Mouse (Mus musculus) kidney, postnatal 36 days (tissue): ENCODE measurements at regions not wholly inside any gene's neighbourhood (a gene's known extent, or its start where the extent isn't known, plus 50 kb on each side); places are given as distances from the start of the nearest gene placed in this dataset.

Experiments used
- DNase-seq, 2 experiments: peaks; one replicate each; pipeline ENCODE4 v3.0.0; 2021 to 2022; ENCODE audit warnings: mixed read lengths in 2 of 2

DNA sequence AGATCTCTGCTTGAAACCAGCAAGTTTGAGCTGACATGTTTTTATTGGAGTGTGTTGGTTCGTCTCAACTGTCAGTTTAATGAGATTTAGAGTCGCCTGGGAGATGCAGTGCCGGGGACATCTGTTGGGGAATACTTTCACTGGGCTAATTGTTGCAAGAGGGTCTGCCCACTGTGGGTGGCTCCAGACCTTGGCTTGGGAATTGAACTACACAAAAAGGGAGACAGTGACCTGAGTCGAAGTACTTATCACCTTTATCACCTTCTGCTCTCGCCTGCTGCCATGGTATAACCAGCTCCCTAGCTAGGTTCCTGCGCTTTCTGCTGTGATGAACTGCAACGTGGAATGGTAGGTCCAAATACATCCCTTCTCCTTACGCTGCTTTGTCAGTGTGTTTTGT, 321.2 kb upstream of the Adgrl2 start:
- DNase-seq: no peak

DNA sequence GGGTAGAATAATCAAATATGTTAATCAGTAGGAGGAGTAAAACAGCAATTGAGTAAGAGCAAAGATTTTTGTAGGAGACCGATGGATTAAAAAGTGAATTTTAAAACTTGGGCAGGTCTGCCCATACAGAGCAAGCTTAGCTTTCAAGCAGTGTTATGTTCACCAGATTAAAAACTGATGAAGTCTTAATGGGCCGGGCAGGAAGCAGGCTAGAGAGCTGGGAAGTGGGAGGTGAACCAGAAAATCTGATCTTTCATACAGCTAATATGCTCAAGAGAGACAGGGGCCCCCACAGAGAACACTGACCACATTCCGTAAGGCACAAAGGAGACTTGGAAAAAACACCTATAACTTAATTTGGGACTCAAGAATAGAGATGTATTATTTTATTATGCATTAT, 316.4 kb upstream of the Adgrl2 start:
- no peak for DNase-seq

DNA sequence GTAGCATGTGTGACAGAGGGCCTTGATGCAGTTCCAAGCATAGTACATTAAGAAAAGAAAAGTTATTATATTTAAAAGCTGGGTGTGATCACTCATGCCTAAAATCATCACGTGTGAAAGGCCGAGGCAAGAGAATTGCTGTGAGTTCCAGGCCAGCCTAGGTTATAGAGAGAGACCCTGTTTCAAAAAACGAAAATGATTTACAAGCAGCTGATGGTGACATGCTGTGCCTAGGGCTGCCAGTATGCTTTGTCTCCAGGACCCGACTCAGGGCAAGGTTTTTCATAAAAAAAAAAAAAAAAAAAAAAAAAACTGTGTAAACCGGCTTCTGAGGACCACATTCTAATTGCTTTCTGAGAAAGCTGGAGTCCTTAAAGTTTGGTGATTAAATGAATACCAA, 315.9 kb upstream of the Adgrl2 start:
- no peak for DNase-seq

DNA sequence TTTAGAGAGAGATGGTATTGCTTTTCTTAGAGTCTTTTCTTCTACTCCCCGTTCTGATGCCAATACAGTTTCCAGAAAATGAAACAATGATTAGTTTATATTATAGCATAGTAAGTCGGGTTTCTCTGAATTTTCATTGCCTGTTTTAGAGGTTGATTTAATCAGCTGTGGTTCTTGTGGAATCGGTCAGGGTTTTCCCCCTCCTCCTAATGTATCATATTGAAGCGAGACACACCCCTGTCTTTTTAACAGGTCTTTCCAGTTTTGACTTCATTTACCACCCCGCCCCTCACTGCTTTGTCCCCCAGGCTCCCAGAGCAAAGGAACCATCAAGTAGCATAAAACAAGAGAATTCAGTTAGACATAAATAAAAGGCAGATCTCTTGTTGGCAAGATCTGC, 315.1 kb upstream of the Adgrl2 start:
- DNase-seq: no peak

DNA sequence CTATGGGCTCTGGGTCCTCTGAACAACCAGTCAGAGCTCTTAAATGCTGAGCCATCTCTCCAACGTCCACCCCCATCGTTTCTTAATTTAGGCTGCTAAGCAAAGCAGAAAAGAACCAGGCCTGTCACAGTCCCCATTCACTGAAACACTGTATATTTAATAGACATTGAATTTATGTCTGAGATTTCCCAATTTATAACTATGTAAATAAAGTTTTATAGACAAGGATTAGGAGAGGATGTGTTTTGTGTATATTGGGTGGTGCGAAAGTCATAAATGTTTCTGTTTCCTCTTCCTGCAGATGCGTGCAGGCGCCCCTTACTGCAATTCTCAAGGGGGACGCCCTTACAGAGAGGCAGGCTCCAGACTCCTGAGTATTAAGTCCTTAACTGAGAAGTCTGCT, 314.7 kb upstream of the Adgrl2 start:
- DNase-seq: no peak

DNA sequence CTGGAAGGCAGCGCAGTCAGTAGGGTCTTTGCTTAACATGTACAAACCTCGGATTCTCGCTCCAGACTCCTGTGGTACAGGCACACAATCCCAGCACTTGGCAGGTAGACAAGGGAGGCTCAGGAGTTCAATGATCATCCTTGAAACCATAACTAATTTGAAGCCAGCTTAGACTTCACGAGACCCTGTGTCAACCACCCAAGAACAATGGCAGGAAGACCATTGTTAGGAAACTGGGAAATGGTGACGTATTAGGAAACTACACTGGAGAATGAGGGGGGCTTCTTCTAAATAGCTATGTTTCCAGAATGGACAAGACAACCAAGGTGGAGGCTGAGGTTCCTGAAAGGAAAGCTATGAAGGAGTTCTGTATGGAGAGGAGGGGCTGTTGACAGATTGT, 313.1 kb upstream of the Adgrl2 start:
- peak in 1 of 2 experiments; percentile 12 for DNase-seq

DNA sequence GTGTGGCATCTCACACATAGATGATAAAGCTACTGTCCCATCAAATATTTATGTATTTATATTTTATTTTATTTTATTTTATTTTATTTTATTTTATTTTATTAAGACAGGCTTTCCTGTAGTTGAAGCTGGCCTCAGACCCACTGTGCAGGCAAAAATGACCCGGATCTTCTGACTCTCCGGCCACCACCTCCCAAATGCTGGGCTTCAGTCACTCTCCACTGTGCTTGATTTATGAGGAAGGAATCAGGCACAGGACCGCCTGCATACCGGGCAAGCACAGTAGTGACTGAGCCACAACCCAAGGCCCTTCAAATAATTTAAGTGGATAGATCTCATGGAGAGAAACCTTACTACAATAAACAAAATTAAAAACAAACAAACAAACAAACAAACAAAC, 309.6 kb upstream of the Adgrl2 start:
- no peak for DNase-seq

DNA sequence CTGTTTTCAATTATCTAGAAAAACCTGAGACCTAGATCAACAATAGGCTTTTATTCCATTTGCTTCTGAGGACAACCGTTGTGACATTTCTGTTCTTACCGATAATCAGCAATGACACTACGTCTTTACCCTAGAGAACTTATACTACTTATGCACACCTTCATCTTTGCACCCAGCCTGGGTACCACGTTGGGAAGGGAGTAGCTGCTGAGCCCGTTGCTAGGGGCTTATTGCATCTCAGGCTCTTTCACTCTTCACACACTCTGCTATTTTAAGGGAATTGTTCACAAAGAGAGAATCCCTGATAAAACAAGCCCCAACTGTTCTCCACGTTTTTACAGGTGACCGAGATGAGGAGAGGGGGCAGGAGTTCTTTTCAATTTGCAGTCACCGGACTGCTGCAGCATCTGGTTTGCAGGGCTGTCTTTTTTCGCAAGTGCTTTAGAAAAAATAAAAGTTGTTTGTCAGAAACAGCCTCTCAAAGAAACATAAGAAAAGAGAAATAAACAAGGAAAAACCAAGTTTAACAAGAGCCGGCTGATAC, 306.1 kb upstream of the Adgrl2 start:
- DNase-seq: no peak

DNA sequence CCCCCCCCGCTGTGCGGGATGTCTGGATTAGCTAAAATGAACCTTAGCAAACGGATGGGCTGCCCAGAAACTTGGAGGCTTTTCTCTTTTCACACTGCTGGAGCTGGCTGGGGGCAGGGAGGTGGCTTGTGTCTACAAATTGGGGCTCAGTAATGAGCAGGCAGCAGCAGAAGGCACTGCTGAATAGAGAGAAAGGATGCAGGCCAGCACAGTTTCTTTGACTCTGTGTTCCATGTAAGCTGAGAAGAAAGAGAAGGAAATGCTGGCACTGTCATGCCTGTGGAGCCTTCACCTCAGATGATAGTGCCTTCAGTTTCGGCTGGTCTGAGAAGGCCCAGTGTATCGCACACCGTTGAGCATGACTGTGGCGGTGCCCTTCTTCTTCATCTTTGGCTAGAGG, 305.6 kb upstream of the Adgrl2 start:
- DNase-seq: no peak

DNA sequence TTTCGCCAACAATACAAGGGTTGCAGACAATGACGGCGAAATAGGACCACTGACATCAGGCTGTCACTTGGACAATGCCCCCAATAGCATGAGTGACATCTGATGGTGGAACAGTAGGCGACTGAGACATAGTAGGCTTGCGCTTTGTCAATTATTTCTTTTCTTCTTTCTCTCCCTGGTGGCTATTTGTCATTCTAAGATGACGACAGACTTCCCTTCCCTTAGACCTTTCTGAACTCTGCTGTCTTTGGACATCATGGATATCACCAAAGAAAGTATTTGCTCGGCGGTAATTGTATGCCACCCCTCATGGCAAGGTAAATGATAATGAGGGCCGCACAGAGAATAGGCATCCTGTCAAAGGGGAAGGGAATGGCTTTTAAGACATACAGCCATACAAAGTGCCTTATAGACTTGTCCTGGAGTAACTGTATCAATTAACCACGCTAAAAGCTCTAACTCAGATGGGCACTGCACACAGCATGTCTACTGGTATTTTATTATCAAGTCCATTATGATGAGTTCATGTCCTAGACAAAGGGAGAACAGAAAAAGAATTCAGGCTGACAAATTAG, 305.0 kb upstream of the Adgrl2 start:
- DNase-seq: no peak

DNA sequence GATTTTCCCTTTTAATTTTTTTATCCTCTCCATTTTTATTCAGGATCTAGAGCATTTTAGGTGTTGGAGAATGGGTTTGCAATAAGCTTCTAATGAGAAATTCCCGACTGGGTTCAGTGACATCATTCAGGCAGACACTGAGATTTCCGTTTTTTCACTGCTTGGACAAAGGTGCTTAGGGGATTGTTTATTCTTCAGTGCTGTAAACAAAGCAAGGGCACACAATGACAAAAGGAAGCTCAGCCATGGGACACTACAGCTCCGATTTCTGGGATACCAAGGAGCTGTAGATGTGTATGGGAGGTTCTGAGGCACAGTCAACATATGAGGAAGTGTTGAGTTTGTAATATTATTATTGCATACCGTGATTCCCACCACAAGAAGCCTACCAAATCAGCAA, 304.1 kb upstream of the Adgrl2 start:
- DNase-seq: no peak

DNA sequence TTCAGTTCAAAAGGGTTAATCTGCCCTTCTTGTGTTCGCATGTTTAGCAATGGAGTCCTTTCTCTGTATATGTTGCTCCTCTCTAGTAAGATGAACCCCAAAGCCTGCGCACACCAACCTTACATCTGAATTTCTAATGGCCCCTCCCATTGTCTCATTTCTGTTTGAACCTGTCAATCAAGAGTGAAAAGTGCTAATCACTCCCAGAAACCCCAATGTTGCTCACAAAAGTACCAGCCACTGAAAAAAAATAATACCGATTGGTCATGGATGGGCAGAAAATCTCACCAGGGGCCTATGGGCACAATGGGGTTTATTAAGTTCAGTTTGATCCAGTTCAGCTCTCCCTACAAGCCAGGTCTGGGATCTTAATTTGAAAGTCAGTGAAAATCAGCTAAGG, 302.1 kb upstream of the Adgrl2 start:
- no peak for DNase-seq

DNA sequence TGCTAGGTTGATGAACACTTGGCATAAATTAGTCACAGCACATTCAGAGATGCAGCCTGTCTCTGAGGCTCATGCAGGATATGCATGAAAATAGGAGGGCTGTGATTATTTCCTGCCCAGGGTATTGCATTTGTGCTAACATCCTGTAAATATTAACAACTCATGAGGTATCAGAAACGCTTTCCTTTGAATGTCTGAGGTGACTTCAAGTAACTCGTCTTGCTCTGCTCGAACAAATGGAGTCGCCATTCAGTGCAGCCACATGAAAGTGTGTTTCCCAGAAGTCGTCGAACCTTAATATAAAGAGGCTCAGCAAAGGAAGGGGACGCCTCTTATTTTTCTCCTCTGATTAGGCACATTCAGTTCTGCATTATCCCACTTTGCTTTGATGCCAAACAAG, 301.1 kb upstream of the Adgrl2 start:
- DNase-seq: no peak

DNA sequence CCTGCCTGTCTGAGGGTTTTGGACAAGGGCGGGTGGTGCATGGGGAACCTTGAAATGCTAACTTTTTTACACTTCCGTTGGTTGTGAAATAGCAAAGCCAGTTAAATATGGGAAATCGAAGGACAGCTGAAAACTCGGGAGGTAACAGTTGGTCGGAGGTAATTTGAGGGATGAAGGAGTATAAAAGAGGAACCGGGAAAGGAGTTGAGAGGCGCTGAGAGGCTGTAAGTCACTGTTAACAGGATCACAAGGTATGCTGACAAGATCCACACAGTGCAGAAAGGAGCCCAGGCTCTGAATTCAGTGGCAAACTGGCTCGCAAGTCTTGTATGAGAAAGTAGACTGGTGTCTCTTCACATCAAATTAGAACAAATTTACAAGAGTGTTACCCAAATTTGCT, 299.9 kb upstream of the Adgrl2 start:
- no peak for DNase-seq

DNA sequence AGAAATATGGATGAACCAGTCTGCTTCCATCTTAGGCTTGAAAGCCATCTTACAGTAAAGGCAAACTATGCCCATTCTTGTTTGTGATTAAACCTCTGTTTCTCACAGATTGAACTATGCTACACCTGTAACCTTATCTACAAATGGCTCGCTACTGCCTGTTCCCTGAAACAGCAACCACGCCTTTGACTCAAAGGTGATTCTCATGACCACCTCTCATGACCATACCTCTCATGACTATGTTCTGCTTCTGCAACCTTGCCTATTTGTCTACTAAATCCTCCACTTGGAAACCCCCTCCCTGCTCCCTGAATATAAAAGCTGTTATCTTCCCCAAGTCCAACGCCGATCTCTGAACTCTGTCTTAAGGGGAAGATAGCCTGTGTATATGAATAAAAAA, 296.7 kb upstream of the Adgrl2 start:
- DNase-seq: no peak

DNA sequence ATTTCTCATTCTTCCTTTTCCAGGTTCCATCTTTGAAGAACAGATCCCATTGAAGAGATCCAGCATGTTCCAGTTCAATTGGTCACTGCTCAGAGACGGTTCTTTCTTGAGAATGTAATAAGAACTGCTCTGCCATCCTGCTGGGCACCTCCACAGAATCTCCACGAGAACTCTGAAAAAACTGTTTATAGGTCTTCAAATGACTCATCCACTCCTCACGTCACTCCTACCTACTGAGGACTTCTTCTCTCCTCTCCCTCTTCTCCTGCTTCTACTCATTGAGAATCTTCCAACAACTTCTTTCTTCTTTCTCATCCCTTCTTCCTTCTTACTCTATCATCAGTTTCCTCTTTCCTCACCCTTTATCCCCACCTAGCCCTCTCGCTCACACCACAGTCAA, 294.6 kb upstream of the Adgrl2 start:
- DNase-seq: no peak

DNA sequence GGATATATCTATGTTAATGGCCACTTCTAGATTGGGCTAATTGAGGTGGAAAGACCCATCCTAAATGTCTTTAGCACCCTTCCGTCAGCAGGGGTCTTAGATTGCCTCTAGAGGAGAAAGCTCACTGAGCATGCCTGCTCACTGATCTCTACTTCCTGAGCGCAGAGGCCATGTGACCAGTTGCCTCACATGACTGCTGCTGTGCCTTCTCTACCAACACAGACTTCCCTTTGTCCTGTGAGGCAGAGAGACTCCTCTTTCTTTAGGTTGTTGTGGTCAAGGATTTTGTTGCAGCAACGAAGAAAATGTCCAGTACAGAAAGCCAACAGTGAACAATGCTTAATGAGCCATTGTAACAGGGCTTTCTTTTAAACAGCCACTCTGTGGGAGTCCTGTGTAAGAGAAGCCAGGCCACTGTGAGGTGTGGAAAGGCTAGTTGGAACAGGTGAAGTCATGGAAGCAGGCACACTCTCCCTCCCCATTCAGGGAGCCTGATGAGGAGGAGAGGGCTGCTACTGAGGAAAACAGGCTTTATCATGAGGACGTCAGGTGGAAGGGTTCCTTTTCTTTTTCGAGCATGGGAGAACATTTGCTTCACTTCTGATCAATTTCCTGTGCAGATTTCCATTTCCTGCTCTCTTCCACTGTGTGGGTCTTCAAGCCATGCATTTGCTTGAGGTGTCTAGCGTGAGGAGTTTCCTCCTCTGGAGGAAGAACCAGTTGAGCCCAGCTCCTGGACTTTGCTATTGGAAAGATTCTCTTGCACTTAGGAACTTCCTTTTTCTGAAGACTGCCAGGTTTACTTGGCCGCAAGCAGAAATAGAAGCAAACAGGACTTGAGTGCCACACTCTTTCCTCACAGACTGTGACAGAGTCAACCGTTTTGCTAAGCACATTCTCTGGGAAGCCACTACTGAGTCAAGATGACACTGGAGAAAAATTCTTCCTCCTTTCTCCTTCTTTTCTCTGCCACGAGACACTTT, 290.7 kb upstream of the Adgrl2 start:
- no peak for DNase-seq

DNA sequence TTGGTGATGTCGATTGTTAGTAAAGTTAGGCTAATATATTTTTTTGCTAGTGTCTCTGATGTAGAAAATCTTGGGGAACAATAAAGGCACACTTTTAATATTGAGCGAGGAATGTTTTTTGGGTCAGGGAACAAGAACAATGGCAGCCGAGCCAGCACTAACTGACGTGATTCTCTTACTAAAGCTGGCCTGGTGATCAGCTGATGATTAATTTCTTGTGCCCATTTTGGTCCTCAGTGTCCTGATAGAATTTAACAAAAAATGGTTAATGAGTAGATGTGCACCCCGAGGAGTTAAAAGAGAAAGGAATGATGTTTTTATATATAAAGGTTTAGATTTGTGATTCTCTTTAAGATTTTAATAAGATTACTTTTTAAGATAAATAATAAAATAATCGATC, 289.0 kb upstream of the Adgrl2 start:
- DNase-seq: no peak

DNA sequence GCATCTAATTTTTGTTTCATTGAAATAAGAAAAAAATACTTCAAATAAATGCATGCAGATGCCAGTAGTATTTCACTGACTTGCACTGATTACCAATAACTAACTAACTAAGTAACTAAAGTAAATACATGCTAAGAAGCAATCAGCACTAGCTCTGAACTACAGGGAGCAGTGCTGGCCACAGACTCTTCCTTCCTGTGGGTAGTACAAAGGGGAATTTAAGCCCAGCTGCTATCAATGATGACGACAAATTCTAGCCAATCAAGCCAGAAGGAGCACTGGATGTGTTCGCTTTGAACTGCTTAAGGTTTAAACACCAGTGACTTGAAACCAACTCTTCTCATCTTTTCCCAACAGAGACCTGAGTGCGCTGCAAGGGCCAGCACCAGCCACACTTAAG, 287.5 kb upstream of the Adgrl2 start:
- no peak for DNase-seq

DNA sequence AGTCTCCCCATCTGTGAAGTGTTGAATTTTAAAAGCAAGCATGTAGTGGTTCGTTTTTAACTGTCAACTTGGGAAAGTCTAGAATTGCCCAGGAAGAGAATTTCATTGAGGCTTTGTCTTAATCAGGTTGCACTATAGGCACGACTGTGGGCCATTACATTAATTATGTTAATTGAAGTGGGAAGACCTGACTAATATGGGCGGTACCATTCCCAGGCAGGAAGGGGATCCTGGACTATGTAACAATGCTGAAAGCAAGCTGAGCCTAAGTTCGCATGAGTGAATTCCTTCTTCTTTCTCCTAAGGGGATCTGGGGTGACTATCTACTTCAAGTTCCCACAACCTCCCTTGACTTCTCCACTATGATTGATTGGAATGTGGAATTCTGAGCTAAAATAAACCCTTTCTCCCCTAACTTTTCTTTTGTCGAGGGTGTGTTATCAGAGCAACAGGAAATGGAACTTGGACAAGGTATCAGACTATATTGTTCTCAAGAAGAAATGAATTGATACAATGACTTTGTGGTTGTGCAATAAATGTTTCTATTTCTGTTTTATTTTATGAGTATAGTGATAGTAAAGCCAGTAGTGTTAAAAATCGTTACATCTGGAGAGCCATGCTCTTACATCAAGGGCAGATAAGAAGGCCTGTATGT, 285.2 kb upstream of the Adgrl2 start:
- DNase-seq: no peak

DNA sequence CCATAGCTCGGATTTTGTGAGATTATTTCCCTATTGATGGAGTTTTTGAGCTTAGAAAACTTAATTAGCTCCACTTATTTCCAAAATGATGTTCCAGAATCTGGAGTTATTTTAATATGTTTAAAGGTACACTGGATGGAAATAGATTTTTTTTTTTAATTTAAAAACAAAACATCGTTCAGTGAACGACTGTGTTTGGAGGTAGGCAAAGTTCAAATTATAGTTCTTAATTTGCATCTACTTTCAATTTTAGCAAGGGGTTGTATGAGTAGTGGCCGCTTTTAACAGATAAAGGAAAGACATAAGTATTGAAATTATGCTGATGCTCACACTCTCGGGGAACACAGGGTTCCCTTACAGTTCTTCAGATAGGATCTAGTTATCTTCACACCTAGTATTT, 284.6 kb upstream of the Adgrl2 start:
- DNase-seq: no peak

DNA sequence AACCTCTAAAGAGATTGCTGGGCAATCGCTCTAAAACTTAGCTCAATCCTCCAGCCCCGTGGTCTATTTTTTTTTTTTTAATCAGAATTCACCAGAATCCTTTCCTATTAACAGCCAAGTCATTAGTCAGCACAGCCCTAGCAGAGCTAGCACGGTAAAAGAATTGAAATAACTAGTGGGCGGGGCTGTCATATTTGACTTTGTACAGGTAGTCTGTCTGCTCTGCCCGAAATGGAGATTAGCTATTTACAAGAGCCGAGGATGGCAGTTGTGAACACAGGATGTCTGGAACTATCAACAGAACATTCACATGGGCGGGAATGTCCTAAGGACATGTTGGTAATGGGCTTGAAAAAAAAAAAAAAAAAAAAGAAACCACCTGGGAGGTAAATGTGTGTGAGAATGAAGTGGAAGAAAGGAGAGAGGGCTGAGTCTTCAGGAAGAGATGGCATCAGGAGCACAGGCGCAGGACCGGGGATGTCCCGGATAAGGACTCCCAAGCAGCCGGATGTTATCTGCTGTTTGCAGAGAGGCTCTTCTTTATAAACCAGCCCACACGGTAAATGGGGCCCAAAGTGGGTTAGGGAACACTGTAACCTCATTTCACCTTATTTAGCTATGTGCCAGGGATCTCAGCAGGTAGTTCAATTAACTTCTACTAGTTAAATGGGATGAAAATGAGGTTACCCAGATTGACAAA, 283.8 kb upstream of the Adgrl2 start:
- DNase-seq: peak; percentile 24 to 25

DNA sequence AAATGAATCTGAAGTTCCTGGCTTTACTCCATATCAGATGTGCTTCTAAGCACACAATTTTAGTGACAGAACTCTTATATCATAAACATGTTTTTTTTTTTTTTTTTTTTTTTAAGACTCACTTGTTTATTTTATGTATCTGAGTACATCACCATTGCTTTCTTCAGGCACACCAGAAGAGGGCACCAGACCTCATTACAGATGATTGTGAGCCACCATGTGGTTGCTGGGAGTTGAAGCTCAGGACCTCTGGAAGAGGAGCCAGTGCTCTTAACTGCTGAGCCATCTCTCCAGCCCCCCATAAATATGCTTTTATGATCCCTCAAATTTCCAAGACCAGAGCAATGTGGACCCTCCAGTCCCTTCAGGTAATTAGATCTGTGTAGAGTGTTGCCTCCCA, 280.1 kb upstream of the Adgrl2 start:
- no peak for DNase-seq
